In genomic region chr13:58350606-58351005, GRCm38 (mm10) we compare ENCODE assay signal across 26 mouse cellular contexts. TPM values are rescaled to one million over a fixed set of nuclear protein-coding genes. Genes with fewer than 3 reads are reported as not detected.
DNase-seq lines count a peak whose midpoint lies in the region; ATAC-seq and TF ChIP-seq lines count a peak whose summit lies in the region.
"Had no signal": no experiment of that assay in that cellular context is flagged by ENCODE, and none has a peak within 500 bp of the region (broad histone marks: within the 10 kb centered on the region; RNA-seq: fewer than 3 reads in every experiment).

No protein-coding gene starts in this region.

- peak; percentile 33; the same call in 1 of the 2 replicates for ATAC-seq in intestine, postnatal 0 days
- ATAC-seq in intestine, embryonic 15.5 days: no peak
- ATAC-seq: CD4-positive, CD25-positive, alpha-beta regulatory T cell, adult 4 months; forebrain, embryonic 14.5 days had no signal

- H3K4me2 ChIP-seq in intestine, postnatal 0 days (replicated peaks; ENCODE audit: low read depth): no peak overlapping the region
- no peak overlapping the region for H3K4me2 ChIP-seq in intestine, embryonic 15.5 days (replicated peaks)
- H3K4me2 ChIP-seq: embryonic facial prominence, embryonic 15.5 days; heart, embryonic 11.5 days; hindbrain, embryonic 15.5 days had no signal

- DNase-seq in adrenal gland, adult (ENCODE audit: inconsistent age in 2 of 2, low spot score in 1 of 2): peak; percentile 53 to 64
- no peak for DNase-seq in adrenal gland, postnatal 10 days
- DNase-seq in embryo, embryonic 10 days (ENCODE audit: low spot score): peak; percentile 40
- DNase-seq in embryo, embryonic 11 days: no peak
- DNase-seq in testis, postnatal 14 days (ENCODE audit: low spot score): peak; percentile 45
- DNase-seq in testis, postnatal 10 days (ENCODE audit: low spot score): no peak
- DNase-seq: B cell, adult 2 months; cerebellum, adult 11 months; cerebellum, adult 8-10 months; cerebellum, postnatal 14 days; gastrocnemius, adult 2 months; gastrocnemius, postnatal 25 days; kidney, adult 11 months had no signal

- no peaks in the 10 kb centered on the region for H3K9me3 ChIP-seq in intestine, postnatal 0 days (ENCODE audit: control insufficient read depth)
- no peaks in the 10 kb centered on the region for H3K9me3 ChIP-seq in intestine, embryonic 15.5 days
- H3K9me3 ChIP-seq: embryonic facial prominence, embryonic 15.5 days; forebrain, embryonic 10.5 days; hindbrain, embryonic 10.5 days; hindbrain, embryonic 15.5 days had no signal

- H3K4me3 ChIP-seq in intestine, postnatal 0 days (ENCODE audit: low read depth, low read length): no peak overlapping the region
- H3K4me3 ChIP-seq in intestine, embryonic 15.5 days (replicated peaks): no peak overlapping the region
- H3K4me3 ChIP-seq: embryonic facial prominence, embryonic 15.5 days; erythroblast, embryonic 14.5 days; forebrain, embryonic 10.5 days; gastrocnemius, adult 2 months; hindbrain, embryonic 10.5 days; hindbrain, embryonic 15.5 days had no signal

- 33% methylated on average over 4 of the region's 4 CpGs for WGBS in intestine, postnatal 0 days
- 47% methylated on average over 4 of the region's 4 CpGs for WGBS in intestine, embryonic 15.5 days

- no peak overlapping the region for H3K9ac ChIP-seq in intestine, postnatal 0 days (ENCODE audit: low read depth, low read length)
- no peak overlapping the region for H3K9ac ChIP-seq in intestine, embryonic 15.5 days
- H3K9ac ChIP-seq: embryonic facial prominence, embryonic 15.5 days; hindbrain, embryonic 15.5 days had no signal

- no peak overlapping the region for H3K27ac ChIP-seq in intestine, postnatal 0 days (ENCODE audit: low read depth, low read length)
- no peak overlapping the region for H3K27ac ChIP-seq in intestine, embryonic 15.5 days
- H3K27ac ChIP-seq: embryonic facial prominence, embryonic 15.5 days; forebrain, embryonic 10.5 days; gastrocnemius, adult 2 months; hindbrain, embryonic 10.5 days; hindbrain, embryonic 15.5 days had no signal

- TF ChIP-seq CTCF in intestine, postnatal 0 days (IDR thresholded peaks at IDR 0.05; ENCODE audit: low read depth): no peak

- no peaks in the 10 kb centered on the region for H3K4me1 ChIP-seq in intestine, postnatal 0 days (replicated peaks; ENCODE audit: control insufficient read depth, insufficient read depth, low read length)
- H3K4me1 ChIP-seq in intestine, embryonic 15.5 days (replicated peaks): no peaks in the 10 kb centered on the region
- H3K4me1 ChIP-seq: embryonic facial prominence, embryonic 15.5 days; forebrain, embryonic 10.5 days; hindbrain, embryonic 10.5 days; hindbrain, embryonic 15.5 days had no signal

- no peaks in the 10 kb centered on the region for H3K36me3 ChIP-seq in intestine, postnatal 0 days (ENCODE audit: control insufficient read depth, insufficient read depth)
- no peaks in the 10 kb centered on the region for H3K36me3 ChIP-seq in intestine, embryonic 15.5 days
- H3K36me3 ChIP-seq: embryonic facial prominence, embryonic 15.5 days; forebrain, embryonic 10.5 days; G1E; hindbrain, embryonic 10.5 days; hindbrain, embryonic 15.5 days had no signal

- no peaks in the 10 kb centered on the region for H3K27me3 ChIP-seq in intestine, postnatal 0 days (replicated peaks; ENCODE audit: control insufficient read depth, insufficient read depth, low read length)
- no peaks in the 10 kb centered on the region for H3K27me3 ChIP-seq in intestine, embryonic 15.5 days (replicated peaks)
- H3K27me3 ChIP-seq: embryonic facial prominence, embryonic 15.5 days; hindbrain, embryonic 15.5 days had no signal

RNA-seq across cellular contexts. Expression of gene Kif27, which starts 8.3 kb away (rescaled TPM):
- total RNA-seq in adrenal gland, postnatal 10 days (2021): 1 to 10 TPM; 1.3 to 1.5 TPM
- polyA plus RNA-seq in intestine, postnatal 0 days (2015; fragmentation: Nextera tagmentation; extraction: Ambion mirVana): 0.55 and 0.71 TPM in 2 replicates
- 0.40 and 0.69 TPM in 2 replicates for polyA plus RNA-seq in intestine, embryonic 15.5 days (2015; fragmentation: Nextera tagmentation; extraction: Ambion mirVana)
- total RNA-seq: common myeloid progenitor, adult 5-6 weeks; granulocyte monocyte progenitor cell, adult 5-6 weeks had no signal
- polyA plus RNA-seq: CD4-positive, CD25-positive, alpha-beta regulatory T cell, adult 4 months; G1E had no signal

RNA-seq across cellular contexts. Expression of gene 2210016F16Rik, which starts 34.4 kb away (rescaled TPM):
- 10 to 100 TPM; 26.6 to 27.2 TPM for total RNA-seq in adrenal gland, postnatal 10 days (2021)
- 83.0 and 86.1 TPM in 2 replicates for polyA plus RNA-seq in intestine, postnatal 0 days (2015; fragmentation: Nextera tagmentation; extraction: Ambion mirVana)
- 42.1 and 44.1 TPM in 2 replicates for polyA plus RNA-seq in intestine, embryonic 15.5 days (2015; fragmentation: Nextera tagmentation; extraction: Ambion mirVana)

RNA-seq across cellular contexts. Expression of gene Rmi1, which starts 51.4 kb away (rescaled TPM):
- total RNA-seq in adrenal gland, postnatal 10 days (2021): 10 to 100 TPM; 15.2 to 19.8 TPM
- 13.2 and 14.0 TPM in 2 replicates for polyA plus RNA-seq in intestine, postnatal 0 days (2015; fragmentation: Nextera tagmentation; extraction: Ambion mirVana)
- 21.5 and 25.7 TPM in 2 replicates for polyA plus RNA-seq in intestine, embryonic 15.5 days (2015; fragmentation: Nextera tagmentation; extraction: Ambion mirVana)

RNA-seq across cellular contexts. Expression of gene Hnrnpk, which starts 52.5 kb away (rescaled TPM):
- total RNA-seq in adrenal gland, postnatal 10 days (2021): 100 to 1,000 TPM; 858 to 894 TPM
- 424 and 449 TPM in 2 replicates for polyA plus RNA-seq in intestine, postnatal 0 days (2015; fragmentation: Nextera tagmentation; extraction: Ambion mirVana)
- polyA plus RNA-seq in intestine, embryonic 15.5 days (2015; fragmentation: Nextera tagmentation; extraction: Ambion mirVana): 1,180 and 1,388 TPM in 2 replicates

Comparison
In these comparisons a context has a peak if more than half of its experiments do, and no peak if none do; other contexts are left out.
1. DNase-seq: peak in adrenal gland, adult (2 of 2), embryo, embryonic 10 days (single experiment) and testis, postnatal 14 days (single experiment); none in adrenal gland, postnatal 10 days (single experiment), embryo, embryonic 11 days (single experiment) and testis, postnatal 10 days (single experiment).